Mouse (Mus musculus) frontal cortex, postnatal 10 days (tissue): Measurements from ENCODE around the gene Psg29.

Experiments used
- DNase-seq, 2 experiments: peaks; one replicate each; pipeline ENCODE4 v3.0.0; 2022; ENCODE audit warnings: low spot score in 2 of 2, mixed read lengths in 1 of 2

The Psg29 gene

DNA sequence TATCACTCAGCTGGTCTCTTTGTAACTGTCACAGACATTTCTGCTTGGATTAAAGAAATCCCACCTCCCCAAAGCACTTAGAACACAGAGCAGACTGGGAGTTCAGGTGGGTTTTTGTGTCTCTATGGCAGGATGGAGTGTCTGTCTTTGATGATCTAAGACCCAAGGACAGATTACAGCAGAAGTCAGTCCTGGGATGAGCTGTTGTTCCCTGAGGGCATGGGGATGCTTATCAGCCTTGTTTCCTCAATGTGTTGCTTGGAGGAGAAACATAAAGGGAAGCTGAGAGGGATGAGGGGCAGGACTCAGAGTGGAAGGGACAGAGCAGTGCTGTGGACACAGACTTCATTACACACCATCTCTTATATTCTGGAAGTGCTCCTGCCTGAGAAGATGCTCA is at the start of gene Psg29:
Gene Psg29, plus strand, starts transcription at position 301 of the 400 bp plus-strand sequence.
- DNase-seq = no peak

DNA sequence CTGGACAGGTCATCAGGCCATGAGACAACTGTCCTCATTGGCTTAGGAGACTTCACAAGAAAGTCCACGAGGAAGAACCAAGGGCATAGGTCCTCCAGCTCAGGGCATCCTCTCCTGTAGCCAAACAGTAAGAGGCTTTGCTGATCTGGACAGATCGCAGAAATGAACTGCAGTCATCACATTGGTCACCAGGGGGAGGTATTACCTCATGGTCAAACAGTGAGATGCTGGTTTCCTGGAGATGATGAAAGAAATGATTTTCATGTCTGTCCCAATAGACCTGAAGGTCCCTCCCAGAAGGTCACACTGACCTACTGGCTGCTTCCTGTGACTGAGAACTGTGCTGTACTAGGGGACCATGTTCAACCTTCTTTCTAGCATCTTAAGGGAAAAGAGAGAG is 47.6 kb upstream of the Psg29 start:
- DNase-seq = peak in 1 of 2 experiments; percentile 5

DNA sequence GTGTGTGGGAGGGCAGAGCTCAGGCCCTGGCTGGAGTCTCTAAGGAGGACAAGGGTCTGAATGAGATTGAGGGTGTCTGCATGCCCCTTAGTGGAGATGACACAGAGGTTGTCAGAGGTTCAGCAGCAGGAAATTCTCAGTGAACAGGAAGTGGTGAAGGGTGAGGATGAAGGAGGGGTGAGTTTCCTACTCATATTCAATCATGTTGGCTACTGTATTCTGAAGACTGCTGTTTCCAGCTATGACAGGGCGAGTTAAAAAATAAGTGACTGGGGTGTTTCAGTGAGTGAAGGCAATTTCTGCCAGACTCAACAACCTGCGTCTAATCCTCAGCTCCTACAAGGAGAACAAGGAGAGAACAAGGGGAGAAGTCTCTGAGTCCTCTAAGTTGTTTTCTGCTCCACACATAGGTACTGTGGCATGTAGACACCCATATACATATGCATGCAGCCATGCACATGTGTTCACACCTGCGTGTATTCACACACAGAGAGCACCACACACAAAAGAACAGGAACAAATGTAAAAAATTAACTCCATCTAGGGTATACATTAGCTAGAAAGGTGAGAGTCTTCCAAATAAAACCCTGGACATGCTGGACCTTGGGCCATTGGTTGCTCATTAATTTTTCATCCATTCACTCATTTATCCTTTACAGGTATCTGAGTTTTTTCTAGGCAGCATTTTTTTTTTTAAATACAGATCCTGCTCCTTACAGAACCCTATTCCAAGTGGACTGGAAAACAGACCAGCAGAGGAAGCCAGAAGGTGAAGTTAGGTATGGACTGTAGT is 46.2 kb upstream of the Psg29 start:
- no peak for DNase-seq

DNA sequence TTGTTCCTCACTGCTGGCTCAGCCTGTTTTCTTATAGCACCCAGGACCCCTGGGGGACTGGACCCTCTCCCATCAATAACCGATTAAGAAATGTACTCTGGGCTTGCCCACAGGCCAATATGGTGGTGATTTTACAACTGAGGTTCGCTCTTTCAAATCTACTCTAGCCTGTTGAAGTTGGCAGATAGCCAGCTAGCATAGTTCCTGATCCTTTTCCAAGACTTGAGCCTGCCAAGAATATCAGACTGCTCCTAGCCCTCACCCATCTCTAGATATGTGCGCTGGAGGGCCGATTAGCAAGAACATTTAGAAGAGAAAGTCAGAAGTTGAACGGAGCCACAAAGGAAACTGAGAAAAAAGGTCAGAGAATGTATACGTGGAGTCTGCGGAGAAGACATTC is 44.3 kb upstream of the Psg29 start:
- no peak for DNase-seq

DNA sequence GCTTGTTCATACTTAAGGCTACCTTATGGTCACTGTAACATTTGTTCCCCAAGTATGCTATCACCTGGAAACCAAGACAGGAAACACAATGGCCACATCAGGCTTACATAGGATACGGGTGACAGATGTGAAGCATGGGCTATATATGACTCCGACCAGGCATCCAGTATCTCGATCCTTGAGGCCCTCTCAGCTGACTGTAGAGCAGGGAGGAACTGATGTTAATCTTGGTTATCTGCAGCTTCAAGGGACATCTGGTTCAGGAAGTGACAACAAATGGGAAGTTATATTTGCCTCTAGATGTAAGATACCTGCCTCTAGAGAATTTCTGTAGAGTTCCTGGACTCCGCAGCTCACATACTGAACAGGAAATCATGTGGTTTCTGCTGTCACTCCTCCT is 31.4 kb upstream of the Psg29 start:
- no peak for DNase-seq

DNA sequence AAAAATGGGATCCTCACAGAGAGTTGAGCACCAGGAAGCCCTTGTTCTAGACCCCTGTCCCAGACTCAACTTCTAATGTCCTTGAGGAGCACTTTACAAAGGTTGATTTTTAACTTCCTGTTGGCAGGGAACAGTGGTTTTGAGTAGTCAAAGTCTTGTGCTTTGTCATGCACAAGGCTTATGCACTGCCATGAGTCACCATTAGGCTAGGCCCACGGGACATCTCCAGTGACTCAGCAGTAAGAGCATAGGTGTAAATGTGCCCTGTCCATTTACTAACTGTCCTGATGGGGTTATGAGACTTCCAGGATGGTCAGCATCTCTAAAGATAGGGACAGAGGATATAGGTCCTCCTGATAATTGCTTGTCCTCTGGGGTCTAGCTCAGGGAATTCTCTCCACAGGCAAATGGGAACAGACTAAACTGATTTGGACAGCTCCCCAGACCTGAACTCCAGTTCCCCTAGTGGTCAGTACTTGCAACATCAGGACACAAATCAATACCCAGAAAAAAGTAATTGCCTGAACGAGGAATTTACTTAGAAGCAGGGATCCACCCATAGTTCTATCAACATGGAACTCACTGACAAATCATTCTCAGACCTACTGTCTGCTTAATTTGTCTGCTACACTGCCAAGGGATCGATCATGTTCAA is 2.4 kb downstream of the Psg29 start:
- DNase-seq = no peak
